Mouse (Mus musculus): ENCODE data around the gene Grm4.

Gene Grm4

DNA sequence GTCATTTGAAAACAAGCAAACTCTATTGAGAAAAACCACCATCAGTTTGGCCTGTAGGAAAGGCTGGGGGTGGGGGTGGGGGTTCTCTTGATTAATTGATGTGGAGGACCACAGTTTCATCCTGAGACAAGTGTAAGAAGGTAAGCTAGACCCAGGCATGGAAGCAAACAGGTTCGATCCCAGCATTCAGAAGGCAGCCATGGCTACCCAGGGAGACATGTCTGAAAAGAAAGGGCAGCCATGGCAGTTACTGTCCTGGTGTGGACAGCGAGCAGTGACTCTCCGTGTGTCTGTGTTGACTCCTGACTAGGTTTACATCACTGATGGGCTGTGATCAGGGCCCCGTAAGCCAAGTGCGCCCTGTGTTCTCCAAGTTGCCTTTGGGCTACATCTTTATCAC lies at the start of gene Grm4:
Gene Grm4 (minus strand): TSS at position 101 of the 400 bp plus-strand sequence.
- no peak for DNase-seq (ENCODE audit: low spot score)

DNA sequence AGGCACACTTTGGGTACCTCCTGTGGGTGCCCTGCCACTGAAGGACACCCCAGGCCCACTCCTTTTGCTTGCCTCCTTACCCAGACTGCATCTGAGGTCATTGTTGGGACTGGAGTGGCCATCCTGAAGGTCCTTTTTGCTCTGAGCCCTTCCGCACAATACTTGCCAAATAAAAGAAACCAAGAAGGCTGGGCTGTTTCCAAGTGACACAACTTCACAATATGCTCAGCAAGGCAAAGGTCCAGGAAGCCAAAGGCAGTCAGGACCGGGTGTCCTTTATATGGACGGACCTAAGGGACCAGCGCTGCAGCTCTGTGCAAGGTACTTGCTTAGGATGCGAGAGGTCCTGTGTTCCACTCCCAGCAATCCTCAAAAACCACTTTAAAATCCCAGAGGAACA lies 47.0 kb upstream of the Grm4 start:
- no peak for DNase-seq (ENCODE audit: low spot score)

DNA sequence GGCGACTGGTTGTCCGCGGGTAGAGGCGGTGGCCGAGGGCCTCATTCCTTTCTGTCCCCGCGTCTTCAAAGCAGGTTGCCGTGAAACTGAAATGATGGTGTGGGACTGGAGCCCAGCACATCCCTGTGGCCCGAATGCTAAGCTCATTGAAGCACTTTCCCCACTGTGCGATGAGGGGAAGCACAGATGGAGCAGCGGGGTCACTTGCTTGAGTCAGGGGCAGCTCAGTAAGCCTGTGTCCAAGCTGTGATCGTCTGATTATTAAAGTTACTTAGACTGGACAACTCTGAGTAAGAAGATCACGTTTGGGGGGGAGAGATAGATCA lies 44.7 kb upstream of the Grm4 start:
- DNase-seq (ENCODE audit: low spot score) = no peak

DNA sequence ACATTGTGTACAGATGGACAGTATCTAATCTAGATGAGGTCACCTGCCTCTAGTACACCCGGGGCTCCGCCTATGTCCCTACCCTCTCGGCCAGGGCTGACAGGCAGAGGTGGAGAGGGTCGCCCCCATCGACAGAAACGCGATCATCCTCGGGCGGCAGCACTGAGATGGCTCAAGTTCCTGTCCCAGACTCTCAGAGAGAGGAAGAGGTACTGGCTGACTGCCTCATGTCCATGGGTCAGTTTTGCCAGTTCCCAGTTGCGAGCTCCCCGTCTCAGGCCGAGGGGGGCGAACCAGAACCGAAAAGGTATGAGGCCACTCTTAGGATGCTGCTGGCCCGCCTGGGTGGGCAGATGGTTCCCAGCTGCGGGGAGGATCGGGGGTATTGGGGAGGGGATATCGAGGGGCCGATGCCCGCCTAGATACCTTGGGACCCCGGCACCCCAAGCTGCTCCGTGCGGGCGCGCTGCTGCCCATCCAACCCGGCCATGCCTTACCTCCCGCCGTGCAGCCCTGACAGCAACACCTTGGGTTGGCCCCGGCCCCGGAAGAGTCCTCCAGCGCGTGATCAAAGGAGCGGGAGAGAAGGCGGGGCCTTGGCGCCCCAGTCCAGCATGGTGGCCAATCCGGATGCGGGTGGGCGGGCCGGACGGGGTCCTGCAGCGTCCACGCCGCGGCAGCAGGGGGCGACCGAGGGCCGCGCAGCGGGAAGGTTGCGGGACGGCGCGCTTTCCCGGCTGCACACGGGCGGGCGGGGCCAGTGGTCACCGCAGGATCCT lies 44.1 kb upstream of the Grm4 start, which contains the start of gene AI413582:
Gene AI413582 (minus strand): TSS at position 594 of the 779 bp plus-strand sequence.
- DNase-seq (ENCODE audit: low spot score) = peak; percentile 86

DNA sequence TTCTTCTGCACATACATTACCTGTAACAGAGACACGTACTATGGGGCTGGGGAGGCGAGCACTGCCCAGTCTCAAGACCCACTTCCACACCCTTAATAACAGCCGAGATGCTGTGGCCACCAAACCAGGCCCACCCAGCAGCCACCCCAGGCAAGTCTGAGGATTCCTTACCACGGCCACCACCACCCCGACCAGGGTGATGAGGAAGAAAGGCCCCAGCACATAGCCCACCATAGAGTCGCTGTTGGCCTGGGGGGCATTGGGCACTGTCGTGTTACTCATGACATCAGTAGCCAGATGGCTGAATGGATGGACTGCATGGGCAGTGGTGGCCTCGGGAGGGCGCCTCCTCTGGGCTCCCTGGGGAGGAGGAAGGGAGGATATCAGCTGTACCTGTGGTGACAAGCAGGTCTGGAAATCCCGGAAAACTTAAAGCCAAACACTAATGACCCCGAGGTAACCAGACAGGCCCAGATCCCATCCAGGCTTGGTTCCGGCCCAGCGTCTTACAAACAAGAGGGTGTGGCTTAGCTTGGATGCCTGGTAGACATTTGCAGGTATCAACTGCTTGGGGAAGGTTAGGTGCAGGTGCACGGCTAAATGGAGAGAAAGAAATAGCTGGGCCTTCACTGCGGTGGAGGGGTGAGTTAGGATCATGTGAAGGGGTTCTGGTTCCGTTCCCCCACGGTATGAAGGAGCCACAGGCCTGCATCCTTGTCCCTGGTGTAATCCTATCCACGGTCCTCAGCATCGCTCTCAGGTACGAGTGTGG lies 43.4 kb upstream of the Grm4 start:
- no peak for DNase-seq (ENCODE audit: low spot score)

DNA sequence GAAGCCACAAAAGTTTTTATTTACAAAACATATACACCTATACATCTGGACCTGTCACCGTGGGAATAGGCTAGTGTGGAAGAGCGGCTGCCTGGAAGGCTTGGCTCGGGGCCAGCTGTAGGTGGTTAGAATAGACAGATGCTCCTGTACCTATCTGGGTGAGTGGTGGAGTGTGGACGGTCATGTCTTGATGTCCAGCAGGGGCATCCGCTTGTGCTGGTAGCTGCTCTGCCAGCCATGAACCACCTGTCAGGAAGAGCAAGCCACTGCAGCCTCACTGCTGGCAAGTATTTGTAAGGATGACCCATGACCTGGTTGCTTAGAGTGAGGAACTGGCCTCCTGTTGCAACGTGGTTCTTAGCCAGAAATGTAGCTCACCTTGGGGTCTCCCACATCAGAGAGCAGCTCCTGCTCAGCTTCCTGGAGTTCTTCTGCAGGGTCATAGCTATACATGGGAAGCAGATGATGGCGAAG lies 42.6 kb upstream of the Grm4 start:
- no peak for DNase-seq (ENCODE audit: low spot score)

DNA sequence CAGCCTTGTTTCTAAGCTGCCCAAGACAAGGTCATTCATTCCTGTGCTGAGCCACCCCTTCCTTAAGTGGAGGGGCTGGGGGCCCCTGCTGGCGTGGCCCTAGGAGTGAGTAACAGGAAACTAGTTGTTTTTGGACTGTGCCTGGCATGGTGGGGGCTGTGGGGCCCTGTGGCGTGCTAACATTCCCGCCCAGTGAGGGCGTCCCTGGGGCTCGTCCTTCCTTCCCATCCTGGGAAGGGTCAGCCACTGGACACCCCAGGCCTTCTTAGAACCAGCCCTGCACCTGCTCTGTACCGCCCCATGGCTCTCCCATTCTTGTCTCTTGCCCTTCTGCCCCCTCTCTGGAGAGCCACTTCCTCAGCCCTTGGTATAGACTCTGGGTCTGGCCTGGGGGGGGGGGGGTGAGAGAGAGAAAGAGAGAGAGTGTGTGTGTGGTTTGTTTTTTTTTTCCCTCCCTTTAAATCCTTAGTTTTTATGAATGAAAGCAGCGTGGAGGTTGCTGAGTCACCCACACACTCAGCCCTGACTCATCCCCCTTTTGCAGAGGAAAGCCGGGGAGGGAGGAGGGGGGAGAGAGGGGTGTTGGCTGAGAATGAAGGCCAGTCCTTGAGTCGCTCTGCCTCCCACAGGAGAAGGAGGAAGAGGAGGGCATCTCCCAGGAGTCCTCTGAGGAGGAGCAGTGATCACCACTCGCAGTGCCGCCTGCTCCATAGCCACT lies 40.8 kb upstream of the Grm4 start:
- no peak for DNase-seq (ENCODE audit: low spot score)

DNA sequence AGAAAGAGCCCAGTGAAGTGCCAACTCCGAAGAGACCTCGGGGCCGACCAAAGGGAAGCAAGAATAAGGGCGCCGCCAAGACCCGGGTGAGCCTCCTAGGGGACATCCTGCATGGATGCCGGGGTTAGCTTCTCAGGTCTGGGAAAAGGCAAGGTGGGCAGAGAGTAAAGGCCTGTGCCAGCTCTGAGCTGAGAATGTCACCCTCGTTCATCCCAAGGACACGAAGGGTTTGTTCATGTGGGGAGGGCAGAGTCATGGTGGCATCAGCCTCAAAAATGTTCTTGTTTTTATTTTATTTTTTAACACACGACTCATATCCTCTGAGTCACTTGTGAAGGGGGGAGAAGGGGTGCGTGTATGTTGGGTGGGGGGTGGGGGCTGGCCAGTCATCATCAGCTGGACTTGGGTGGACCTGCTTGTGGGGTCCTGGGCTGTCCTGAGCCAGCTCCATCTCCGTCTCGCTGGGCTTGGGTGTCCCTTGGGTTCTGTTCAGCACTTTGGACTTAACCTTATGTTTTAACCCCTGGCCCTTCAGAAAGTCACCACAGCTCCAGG lies 39.8 kb upstream of the Grm4 start:
- no peak for DNase-seq (ENCODE audit: low spot score)

DNA sequence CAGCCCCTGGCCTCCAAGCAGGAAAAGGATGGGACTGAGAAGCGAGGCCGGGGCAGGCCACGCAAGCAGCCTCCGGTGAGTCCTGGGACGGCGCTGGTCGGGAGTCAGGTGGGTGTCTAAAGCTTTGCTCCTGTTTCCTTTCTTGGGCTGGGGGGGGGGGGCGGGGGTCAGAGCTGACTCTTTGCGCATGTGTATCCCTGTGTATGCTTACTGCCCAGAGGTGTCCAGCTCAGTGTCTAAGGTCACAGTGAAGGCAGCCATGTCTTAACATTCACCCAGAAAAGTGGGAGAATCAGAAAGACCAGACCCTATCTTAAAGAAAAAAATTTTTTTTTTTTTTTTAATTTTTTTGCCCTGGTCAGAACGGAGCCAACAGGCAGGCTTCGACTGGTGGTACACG lies 38.4 kb upstream of the Grm4 start:
- no peak for DNase-seq (ENCODE audit: low spot score)

DNA sequence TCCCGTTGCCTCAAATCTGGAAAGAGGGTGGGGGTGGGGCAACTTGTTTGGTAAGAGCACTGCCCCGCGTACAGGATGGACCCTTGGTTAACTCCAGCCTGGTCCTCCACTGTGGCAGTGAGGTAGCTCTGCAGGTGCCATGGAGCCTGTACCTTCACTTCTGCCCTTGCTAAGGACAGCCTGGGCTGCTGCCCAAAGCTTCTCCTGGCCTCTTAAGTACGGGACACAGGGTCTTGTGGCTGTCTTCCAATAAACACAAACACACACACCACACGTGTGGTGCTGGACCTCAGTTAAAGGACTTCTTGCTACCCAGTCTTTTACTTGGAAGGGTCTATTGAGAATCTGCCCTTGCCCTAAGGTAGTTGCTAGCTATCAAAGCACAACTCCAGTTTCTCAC lies 37.6 kb upstream of the Grm4 start:
- no peak for DNase-seq (ENCODE audit: low spot score)

DNA sequence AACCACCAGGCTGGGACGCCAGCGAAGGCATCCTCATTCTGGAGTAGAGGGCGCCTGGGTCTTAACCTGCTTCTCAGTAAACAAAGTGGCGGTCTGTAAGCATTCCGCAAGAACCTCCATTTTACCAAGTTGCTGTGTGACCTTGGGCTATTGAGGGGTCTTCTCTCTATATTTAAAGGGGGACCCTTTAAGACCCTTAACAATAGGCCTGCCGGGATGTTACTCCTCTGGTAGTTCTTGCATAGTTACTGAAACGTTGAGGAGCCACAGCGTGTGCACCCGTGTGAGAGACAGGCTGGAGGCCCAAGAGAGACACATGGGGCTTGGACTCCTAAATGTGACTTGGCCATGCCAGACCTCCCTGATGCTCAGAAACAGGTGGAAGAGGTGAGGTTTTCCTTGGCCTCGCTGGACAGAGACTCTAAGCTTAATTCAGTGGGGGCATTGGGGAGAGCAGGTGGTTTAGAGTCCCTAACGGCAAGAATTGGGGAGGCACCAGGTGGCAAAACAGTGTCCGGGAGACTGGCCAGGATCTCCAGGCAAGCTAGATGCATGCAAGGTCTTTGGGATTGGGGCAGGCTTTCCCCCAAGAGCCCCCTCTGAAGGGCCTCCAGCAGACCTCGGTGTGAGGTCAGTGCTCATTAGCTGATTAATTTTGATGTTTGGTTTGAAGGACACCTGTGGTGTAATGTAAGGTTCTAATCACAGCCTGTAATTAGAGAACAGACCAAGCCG lies 36.9 kb upstream of the Grm4 start:
- DNase-seq (ENCODE audit: low spot score) = no peak

DNA sequence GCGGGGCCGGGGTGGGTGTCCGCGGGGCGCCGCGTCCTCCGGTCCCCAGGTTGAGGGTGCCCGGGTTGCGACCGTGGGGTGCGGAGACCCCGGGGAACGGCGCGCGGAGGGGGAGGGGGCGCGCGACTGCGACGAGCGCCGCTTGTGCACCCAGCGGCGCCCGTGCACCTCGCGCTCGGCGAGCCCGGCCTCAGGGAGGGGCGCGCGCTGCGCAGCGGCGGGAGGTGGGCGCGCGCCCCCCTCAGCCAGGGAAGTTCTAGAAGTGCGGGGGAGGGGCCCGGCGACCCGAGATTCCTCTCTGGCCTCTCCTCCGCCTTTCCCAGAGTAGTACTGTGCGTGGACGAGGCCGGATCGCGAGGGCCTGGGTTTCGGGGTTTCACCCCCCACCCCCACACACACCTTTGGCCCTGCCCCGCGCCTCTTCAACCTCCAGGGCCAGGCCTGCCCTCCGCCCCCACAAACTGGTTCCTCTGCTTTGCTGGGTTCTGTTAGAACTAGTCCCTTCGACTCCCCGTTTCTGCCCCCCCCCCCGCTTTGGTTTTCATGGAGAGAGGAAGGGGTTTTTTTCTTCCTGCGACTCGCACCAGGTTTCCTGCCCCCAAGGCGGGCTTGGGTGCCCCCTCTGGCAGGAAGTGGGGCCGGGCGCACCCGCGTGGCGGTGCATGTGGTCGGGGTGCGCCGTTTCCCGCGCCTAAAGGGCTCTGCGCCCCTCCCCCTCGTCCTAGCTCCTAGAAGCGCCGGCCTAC lies 36.2 kb upstream of the Grm4 start:
- DNase-seq (ENCODE audit: low spot score) = no peak

DNA sequence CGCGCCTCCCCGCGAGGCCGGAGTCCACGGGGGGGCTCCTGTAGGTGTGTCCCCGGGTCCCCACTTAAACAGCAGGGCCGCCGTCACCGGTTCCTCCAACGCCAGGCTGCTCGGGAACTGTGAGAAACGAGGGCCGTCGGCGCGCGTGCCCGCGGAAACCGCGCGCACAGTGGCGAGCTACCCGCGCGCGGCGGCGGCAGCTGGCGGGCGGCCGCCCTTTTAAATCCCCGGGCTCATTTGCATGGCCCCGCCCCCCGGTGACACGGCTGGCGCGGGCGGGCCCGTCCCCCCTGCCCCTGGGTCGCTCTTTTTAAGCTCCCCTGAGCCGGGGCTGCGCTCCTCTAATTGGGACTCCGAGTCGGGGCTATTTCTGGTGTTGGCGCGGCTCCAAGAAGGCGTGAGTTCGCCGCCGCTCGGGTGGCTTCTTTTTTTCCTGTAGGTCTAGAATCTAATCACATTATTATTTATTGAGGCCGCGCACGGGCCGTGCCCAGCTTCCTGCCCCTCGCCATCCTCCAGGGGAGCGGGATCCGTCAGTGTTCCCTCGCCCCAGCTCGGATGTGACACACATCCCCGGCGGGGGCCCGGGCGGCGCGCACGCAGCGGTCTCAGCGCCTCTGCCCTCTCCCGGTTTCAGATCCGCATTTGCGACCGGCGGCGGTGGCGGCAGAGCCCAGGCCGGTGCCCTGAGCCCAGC lies 35.3 kb upstream of the Grm4 start, which contains the start of gene Hmga1:
Gene Hmga1 (plus strand): TSS at position 183 of the 697 bp plus-strand sequence.
- DNase-seq (ENCODE audit: low spot score) = no peak

DNA sequence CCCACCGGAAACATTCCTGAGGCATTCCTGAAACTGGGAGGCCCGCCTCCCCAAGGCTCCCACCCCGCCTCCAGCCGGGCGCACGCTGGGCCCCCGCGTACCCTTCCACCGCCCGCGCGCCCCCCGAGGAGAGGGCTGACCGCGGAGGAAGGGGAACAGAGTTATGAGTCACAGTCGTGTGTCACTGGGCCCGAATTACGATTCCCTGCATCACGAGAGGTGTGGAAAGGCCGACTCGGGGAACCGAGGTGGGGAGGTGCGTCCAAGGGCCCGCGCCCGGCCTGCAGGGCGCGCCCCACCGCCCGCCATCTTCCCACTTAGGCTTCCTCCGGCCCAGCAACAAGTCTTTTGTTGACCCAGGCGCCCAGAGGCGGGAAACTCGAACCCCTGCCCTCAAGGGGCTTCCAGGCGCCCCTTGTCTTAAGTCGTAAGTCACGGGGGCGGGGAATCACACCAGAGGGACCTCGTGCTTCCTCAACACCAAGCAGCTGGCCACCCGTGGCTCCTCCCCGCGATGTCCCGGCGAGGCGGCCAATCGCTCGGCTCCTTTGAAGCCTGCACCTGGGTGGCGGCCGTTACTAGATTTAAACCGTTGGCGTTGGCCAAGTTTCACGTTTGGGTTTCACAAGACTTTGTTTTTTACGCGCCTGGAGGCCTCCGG lies 34.4 kb upstream of the Grm4 start:
- DNase-seq (ENCODE audit: low spot score) = no peak

DNA sequence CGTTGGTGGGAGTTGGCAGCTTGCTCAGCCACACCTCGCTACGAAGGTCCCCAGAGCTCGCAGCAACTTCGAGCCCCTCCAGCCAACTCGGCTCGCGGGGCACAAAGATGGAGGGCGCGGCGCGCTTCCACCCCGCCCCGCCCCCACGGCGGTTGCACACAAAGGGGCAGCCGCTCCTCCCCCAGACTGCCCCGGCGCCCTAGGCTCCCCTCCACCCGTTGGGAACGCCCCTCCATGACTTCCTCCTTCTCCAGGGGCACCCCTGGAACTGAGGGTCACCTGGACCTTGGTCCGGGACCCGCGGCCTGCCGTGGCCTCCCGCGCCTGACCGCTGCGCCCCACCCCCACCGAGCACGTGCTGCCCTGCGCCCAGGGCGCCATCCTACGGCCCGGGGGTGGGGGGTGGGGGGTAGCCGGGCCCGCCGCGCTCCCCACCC lies 33.9 kb upstream of the Grm4 start:
- no peak for DNase-seq (ENCODE audit: low spot score)

DNA sequence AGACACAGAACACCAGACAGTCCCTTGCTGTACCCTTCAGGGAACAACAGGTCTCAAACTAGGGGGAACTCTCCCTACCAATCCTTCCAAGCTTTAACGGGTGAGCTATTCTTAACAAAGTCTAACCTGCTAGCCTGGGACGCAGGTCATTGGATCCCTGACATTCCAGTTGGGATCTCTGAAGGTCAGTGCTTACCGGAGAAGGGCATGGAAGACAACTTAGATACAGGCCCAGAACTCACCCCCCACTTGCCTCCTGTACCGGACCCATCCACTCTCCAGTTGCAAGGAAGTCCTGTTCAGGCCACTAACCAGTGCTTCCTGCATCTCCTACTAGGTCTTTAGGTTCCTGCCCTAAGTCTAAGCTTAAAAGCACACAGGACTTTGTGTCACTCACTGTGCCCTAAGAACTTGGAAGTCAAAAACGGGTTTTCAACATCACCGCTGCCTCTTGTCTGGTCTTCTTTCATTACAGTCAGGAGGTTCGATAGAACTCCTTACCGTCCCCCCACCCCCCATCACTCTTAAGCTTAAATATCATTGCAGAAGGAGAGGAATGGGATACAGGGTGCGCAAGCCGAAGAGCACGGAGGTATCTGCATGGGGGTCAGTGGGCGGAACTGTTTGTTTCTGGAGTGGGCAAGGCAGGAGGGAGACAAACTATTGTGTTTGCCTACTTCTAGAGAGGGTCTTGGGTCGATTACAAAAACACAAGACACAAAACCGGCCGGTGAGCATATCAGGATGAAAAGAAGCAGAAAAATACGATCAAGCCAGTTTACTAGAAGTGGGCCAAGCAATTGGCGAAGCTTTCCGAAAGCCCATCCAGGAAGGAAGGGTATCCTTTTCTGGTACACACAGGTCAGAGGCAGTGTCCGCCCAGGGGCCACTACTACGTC lies 33.1 kb upstream of the Grm4 start:
- no peak for DNase-seq (ENCODE audit: low spot score)

DNA sequence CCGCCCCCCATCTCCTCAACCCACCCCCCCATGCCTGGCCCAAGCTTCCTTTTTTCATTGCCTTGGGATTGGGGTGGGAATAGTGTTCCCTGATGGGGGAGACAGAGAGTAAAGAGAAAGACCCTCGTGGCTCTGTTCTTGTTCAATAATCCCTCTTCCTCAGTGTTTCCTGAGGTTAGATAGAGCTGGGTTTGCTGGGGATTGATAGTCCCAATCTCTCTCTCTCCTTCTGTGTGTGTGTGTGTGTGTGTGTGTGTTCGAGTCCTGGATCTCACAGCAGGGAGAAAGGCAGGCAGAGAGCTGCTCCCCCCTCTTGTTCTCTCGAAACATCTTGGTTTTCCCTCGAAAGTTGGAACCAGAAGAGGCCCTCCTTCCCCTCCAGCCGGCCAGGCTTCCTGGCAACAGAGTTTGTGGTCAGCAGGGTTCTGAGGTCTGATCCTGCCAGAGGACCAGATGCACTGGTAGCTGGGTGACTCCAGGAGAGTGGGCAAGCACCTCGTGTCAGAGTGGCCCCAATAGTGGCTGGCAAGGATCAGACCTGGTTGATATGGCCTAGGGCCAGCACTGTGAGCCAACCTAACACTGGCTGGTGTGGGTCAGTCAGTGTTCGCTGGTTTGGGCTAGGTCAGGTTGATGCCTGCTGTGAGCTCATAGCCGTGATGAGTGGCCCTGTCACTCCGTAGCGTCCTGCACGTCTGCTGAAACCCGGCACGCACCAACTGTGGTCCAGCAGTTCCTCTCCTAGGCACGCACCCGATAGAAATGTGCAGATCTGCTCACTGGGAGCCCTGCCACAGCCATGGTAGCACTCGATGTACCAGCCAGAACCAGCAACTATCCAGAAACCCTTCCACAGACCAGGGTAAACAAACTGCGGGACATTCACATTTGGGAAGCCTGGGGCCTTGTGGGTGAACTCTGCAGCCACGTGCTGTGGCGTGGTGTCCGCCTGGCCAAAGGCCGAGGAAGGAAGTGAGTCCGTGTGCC lies 31.3 kb upstream of the Grm4 start:
- no peak for DNase-seq (ENCODE audit: low spot score)
